Mouse (Mus musculus): ENCODE measurements around the gene Brd3os. TPM values are rescaled to one million over a fixed set of nuclear protein-coding genes. Genes with fewer than 3 reads are reported as not detected.
A peak's percentile ranks its signal among the peaks of the same experiment; 100 is the strongest.

Brd3os gene
- polyA plus RNA-seq, 1 experiment, result 0.81 TPM

DNA sequence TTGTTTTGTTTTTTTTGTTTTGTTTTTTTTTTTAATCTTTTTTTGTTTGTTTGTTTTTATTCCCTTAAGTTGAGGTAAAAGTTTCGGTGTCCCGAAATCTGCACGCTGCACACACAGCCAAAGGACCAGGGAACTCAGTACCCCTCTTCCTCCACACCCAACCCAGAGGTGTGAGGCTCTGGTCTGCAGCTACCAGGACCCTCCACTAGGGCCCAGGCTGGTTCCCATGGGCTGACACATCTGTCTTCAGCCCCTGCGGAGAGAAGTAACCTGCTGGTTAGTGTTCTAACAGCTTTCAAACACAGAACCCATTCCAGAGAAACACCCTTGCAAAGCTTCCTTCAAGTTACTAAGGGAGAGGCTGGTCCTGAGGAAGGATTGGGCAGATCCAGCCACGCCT is 5.7 kb downstream of the Brd3os start:
- TF ChIP-seq POLR2A (IDR thresholded peaks at IDR 0.05; ENCODE audit: low read depth, low read length), result no peak
- no peak for TF ChIP-seq CTCF (IDR thresholded peaks at IDR 0.05; ENCODE audit: extremely low read depth, insufficient read length, insufficient replicate concordance, low read depth, low read length)
- Histone ChIP-seq H3K4me1 (ENCODE audit: control insufficient read depth, insufficient read depth, insufficient read length, low read length) (peaks cover 1% of the 10 kb centered on the region; the same call in 1 of the 2 replicates), H3K4me3 (ENCODE audit: low read depth, low read length) (no peak overlapping the region), H3K27ac (ENCODE audit: insufficient read depth, low read depth, low read length) (no peak overlapping the region), H3K27me3 (ENCODE audit: control insufficient read depth, insufficient read depth, low read length) (no peaks in the 10 kb centered on the region), H3K36me3 (ENCODE audit: control insufficient read depth, insufficient read depth, low read length) (peaks cover 55% of the 10 kb centered on the region)
- 91% methylated on average over 5 of the region's 5 CpGs for WGBS

DNA sequence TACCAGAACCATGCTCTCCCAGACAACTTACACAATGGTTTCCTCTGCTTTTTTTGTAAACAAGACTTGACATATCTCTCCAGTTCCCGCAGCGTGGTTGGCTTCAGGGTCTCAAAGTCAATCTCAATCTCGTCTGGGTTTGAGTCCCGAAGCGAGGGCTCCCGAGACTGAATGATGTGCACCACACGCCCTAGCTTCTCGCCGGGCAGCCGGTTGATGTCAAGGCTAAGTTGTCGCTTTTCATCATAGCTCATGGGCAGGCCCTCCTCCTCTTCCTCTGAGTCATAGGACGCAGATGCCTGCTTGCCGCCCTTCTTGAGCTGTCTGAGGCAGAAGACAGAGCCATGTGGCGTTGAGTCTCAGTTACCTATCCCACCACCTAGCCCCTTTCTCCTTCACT is 8.1 kb downstream of the Brd3os start:
- TF ChIP-seq CTCF (IDR thresholded peaks at IDR 0.05; ENCODE audit: extremely low read depth, insufficient read length, insufficient replicate concordance, low read depth, low read length), result no peak
- no peak for TF ChIP-seq POLR2A (IDR thresholded peaks at IDR 0.05; ENCODE audit: low read depth, low read length)
- Histone ChIP-seq H3K36me3 (ENCODE audit: control insufficient read depth, insufficient read depth, low read length) (peaks cover 78% of the 10 kb centered on the region), H3K27ac (ENCODE audit: insufficient read depth, low read depth, low read length) (no peak overlapping the region), H3K4me3 (ENCODE audit: low read depth, low read length) (no peak overlapping the region), H3K27me3 (ENCODE audit: control insufficient read depth, insufficient read depth, low read length) (no peaks in the 10 kb centered on the region), H3K4me1 (ENCODE audit: control insufficient read depth, insufficient read depth, insufficient read length, low read length) (no peaks in the 10 kb centered on the region)
- WGBS, result 84% methylated on average over 14 of the region's 14 CpGs

DNA sequence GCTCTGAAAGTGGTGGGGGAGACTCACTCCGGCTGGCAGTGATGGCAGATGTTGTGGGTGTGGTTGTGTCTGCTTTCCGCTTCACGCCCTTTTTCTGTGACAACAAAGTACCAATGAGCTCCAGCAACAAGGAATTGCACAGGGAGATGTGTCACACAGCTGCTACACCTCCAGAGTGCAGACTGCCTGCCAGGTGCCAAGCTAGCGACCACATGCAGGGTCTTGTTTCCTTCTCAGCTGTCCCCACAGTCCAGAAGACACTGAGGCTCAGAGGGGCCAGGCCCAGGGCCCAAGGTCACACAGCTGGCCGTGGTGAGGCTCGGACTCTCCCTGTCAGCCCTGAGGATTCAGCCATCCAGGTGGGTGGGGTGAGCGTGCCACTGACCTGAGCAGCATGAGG is 17.6 kb downstream of the Brd3os start:
- Histone ChIP-seq H3K36me3 (ENCODE audit: control insufficient read depth, insufficient read depth, low read length) (peaks cover 74% of the 10 kb centered on the region), H3K27me3 (ENCODE audit: control insufficient read depth, insufficient read depth, low read length) (no peaks in the 10 kb centered on the region), H3K27ac (ENCODE audit: insufficient read depth, low read depth, low read length) (no peak overlapping the region), H3K4me3 (ENCODE audit: low read depth, low read length) (no peak overlapping the region), H3K4me1 (ENCODE audit: control insufficient read depth, insufficient read depth, insufficient read length, low read length) (peaks cover 5% of the 10 kb centered on the region)
- 85% methylated on average over 7 of the region's 7 CpGs for WGBS
- TF ChIP-seq CTCF (IDR thresholded peaks at IDR 0.05; ENCODE audit: extremely low read depth, insufficient read length, insufficient replicate concordance, low read depth, low read length) (no peak), POLR2A (IDR thresholded peaks at IDR 0.05; ENCODE audit: low read depth, low read length) (no peak)

DNA sequence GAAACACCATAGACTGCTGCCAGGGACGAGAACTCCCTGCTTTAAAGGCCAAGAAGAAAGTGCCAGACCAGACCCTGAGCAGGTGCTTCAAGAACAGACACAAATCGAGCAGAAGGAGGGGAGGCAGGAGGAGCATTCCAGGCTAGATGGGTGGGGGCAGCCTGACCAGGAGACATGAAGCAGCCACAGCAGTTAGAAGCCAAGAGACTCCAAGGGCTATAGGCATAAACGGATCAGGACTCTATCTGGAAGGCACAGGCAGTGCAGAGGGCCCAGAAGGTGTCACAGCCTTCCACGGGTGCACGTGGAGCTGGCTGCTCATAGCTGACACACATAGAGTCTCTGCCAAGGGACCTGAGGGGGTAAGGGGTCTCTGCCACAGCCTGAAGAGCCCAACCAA is 18.0 kb downstream of the Brd3os start:
- TF ChIP-seq CTCF (IDR thresholded peaks at IDR 0.05; ENCODE audit: extremely low read depth, insufficient read length, insufficient replicate concordance, low read depth, low read length) (no peak), POLR2A (IDR thresholded peaks at IDR 0.05; ENCODE audit: low read depth, low read length) (no peak)
- Histone ChIP-seq H3K27me3 (ENCODE audit: control insufficient read depth, insufficient read depth, low read length) (no peaks in the 10 kb centered on the region), H3K4me1 (ENCODE audit: control insufficient read depth, insufficient read depth, insufficient read length, low read length) (peaks cover 5% of the 10 kb centered on the region), H3K4me3 (ENCODE audit: low read depth, low read length) (no peak overlapping the region), H3K27ac (ENCODE audit: insufficient read depth, low read depth, low read length) (no peak overlapping the region), H3K36me3 (ENCODE audit: control insufficient read depth, insufficient read depth, low read length) (peaks cover 70% of the 10 kb centered on the region)
- 77% methylated on average over 5 of the region's 5 CpGs for WGBS

DNA sequence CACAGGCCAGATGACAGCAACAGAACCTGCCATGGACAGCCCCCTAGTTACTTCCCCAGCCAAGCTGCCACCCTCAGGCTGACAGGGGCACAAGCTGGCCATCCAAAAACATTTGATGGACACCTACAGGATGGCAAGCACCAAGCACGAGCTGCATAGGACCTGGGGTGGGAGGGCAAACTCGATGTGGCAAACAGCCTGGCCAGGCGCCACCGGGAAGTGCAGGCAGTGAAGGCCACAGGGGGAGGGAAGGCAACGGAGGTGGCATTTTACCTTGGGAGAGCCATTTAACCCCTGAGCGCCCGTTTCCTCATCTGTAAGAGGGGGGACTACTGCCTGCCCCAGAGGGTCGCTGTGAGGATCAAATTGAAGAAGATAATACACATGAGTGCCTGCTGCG is 18.5 kb downstream of the Brd3os start:
- Histone ChIP-seq H3K4me3 (ENCODE audit: low read depth, low read length) (no peak overlapping the region), H3K27me3 (ENCODE audit: control insufficient read depth, insufficient read depth, low read length) (no peaks in the 10 kb centered on the region), H3K36me3 (ENCODE audit: control insufficient read depth, insufficient read depth, low read length) (peaks cover 70% of the 10 kb centered on the region), H3K27ac (ENCODE audit: insufficient read depth, low read depth, low read length) (no peak overlapping the region), H3K4me1 (ENCODE audit: control insufficient read depth, insufficient read depth, insufficient read length, low read length) (peaks cover 5% of the 10 kb centered on the region)
- no peak for TF ChIP-seq CTCF (IDR thresholded peaks at IDR 0.05; ENCODE audit: extremely low read depth, insufficient read length, insufficient replicate concordance, low read depth, low read length)
- TF ChIP-seq POLR2A (IDR thresholded peaks at IDR 0.05; ENCODE audit: low read depth, low read length), result no peak
- 54% methylated on average over 9 of the region's 9 CpGs for WGBS

DNA sequence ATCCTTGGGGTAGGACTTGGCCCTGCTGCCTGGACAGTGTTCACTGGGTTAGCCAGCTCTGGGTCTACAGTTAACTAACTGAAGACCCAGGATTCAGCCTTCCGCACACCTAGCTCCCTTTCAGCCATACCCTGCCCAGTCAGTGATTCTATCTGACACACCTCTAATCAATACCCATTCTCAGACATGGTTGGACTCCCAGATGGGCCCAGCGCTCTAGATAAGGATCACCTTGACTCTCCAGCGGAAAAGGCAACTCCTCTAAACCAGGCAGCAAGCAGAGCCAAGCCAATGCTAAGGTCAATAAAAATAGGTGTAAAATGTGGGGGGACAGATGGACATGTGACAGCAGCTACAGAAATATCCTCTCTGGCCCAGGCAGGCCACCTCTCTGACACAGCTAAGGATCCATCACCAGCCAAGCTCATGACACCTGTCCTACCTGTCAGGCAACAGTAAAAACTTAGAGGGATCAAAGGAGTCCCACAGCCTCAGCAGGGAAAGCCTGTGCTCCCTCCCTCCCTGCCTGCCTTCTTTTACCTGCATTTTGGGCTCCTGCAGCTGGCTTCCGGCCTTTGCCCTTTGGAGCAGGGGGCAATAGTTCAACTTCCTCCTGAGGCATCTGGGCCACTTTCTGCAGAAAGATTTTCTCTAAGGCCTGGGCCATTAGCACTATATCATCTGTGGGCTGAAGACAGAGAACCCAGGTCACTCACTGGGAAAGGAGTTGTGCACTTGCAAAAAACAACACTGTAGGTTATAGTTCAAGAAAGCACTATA is 19.9 kb downstream of the Brd3os start:
- H3K27ac ChIP-seq (ENCODE audit: insufficient read depth, low read depth, low read length), result peak overlapping the region; percentile 73; the same call in 1 of the 2 replicates
- 52% methylated on average over 4 of the region's 4 CpGs for WGBS
- peaks cover 58% of the 10 kb centered on the region for H3K36me3 ChIP-seq (ENCODE audit: control insufficient read depth, insufficient read depth, low read length)

DNA sequence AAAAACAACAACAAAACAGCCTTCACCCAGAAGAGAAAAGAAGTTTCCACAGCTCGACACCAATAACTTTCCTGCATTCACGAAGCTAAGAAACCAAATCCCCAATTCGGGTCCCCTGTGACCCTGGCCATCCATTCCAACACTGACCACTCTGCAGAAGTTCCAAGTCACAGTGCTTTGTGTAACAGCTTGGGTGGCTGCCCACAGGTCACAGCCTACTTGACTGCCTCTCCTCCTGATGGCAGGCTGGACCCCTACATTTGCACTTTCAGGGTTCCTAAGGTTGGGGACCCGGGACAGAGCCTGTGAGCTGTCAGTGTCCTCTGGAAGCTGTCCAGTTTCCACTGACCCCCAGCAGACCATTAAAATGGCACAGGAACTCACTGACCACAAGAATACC is 20.8 kb downstream of the Brd3os start:
- 93% methylated on average over 4 of the region's 4 CpGs for WGBS
- TF ChIP-seq POLR2A (IDR thresholded peaks at IDR 0.05; ENCODE audit: low read depth, low read length) (no peak), CTCF (IDR thresholded peaks at IDR 0.05; ENCODE audit: extremely low read depth, insufficient read length, insufficient replicate concordance, low read depth, low read length) (no peak)
- Histone ChIP-seq H3K27ac (ENCODE audit: insufficient read depth, low read depth, low read length) (no peak overlapping the region), H3K36me3 (ENCODE audit: control insufficient read depth, insufficient read depth, low read length) (peaks cover 50% of the 10 kb centered on the region), H3K4me3 (ENCODE audit: low read depth, low read length) (no peak overlapping the region), H3K27me3 (ENCODE audit: control insufficient read depth, insufficient read depth, low read length) (no peaks in the 10 kb centered on the region), H3K4me1 (ENCODE audit: control insufficient read depth, insufficient read depth, insufficient read length, low read length) (peaks cover 7% of the 10 kb centered on the region)

More for the DNA sequence above, 19.9 kb downstream of the Brd3os start:
- Histone ChIP-seq H3K4me3 (ENCODE audit: low read depth, low read length) (no peak overlapping the region), H3K4me1 (ENCODE audit: control insufficient read depth, insufficient read depth, insufficient read length, low read length) (peaks cover 5% of the 10 kb centered on the region), H3K27me3 (ENCODE audit: control insufficient read depth, insufficient read depth, low read length) (no peaks in the 10 kb centered on the region)
- TF ChIP-seq CTCF (IDR thresholded peaks at IDR 0.05; ENCODE audit: extremely low read depth, insufficient read length, insufficient replicate concordance, low read depth, low read length) (no peak), POLR2A (IDR thresholded peaks at IDR 0.05; ENCODE audit: low read depth, low read length) (no peak)

Measured in small intestine, adult 2 months (tissue).